Mouse (Mus musculus) ES-Bruce4 (cell line): ENCODE results near the gene Rnf144b.

Experiments used
- EP300 ChIP-seq: IDR thresholded peaks from 2 replicates; pipeline ENCODE4 v1.6.1; 2011; ENCODE audit warnings: low read depth, low read length; ENCODE audit not compliant: insufficient read depth
- POLR2A ChIP-seq: IDR thresholded peaks from one replicate; pipeline ENCODE4 v1.8.1; 2011; ENCODE audit warnings: low read length; ENCODE audit not compliant: insufficient read depth

DNA sequence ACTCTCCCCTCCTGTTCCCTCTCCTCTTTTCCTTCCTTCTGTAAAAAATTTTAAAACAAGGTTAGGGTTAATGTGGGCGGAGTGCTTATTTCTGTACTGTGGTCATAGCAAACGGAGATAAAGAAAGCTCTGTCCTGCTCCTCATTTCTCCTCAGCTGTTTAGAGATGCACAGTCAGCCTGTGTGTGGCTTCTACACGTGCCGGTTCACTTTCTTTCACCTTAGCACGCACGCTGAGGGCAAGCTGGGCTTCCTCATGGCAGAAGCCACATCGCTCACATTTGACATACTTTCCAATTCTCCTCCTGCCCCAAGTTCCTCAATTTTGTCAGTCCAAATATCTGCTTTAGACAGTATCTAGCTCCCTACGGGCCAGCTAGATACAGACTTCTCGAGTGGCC lies 103.3 kb downstream of the Rnf144b start:
- TF ChIP-seq POLR2A (no peak), EP300 (no peak)
